Mouse (Mus musculus): ENCODE measurements around the gene Gm3642. TPM values are rescaled to one million over a fixed set of nuclear protein-coding genes. Genes with fewer than 3 reads are reported as not detected.
A peak's percentile ranks its signal among the peaks of the same experiment; 100 is the strongest.
"Not testable (repeated sequence)": the region's sequence is repeated elsewhere in the genome, so short reads cannot be mapped to it uniquely, and the experiment has no call there.

Gm3642 gene
- total RNA-seq (2021) = not detected
- long read RNA-seq, experiment 1 = 0 reads
- long read RNA-seq, experiment 2 = 0 reads

GRCm38 (mm10) chr14:6840211-6840610 is at the start of gene Gm3642:
TSS of gene Gm3642 (minus strand) at chr14:6840311.
- H3K27ac ChIP-seq; H3K4me3 ChIP-seq; intact Hi-C loops (cut with DNase I); DNase-seq (ENCODE audit: extremely low spot score in 1 of 2, low spot score in 2 of 2): not testable (repeated sequence)

- H3K27ac ChIP-seq; DNase-seq (ENCODE audit: extremely low spot score in 1 of 2, low spot score in 2 of 2); intact Hi-C loops (cut with DNase I): not testable (repeated sequence)
- H3K4me3 ChIP-seq = peak within 1 kb of the TSS; percentile 44
These were observed 49.5 kb upstream of the Gm3642 start, which contains the start of gene Gm3667 for GRCm38 (mm10) chr14:6889521-6890012. TSS of gene Gm3667 (minus strand) at chr14:6889962.

GRCm38 (mm10) chr14:6888811-6889210 is 48.7 kb upstream of the Gm3642 start:
- peak overlapping the region; percentile 44 for H3K4me3 ChIP-seq

DNA sequence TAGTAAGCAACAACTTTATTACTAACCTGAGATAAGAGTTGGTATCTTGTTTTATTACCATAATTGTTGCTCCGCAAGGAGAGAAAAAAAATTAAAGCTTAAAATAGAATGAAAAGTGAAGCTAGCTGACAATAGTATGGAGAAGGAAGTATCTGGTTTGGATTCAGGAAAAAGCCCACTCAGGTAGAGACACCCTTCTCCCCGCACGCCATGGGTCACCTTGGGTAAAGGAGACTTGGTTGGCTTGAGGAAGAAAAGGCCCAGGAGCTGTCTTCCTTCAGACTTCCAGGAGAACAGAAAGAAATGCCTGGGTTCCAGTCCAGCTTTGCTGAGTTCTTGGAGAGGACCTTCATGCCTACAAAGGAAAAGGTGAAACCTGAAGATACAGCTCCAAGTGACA is 16.8 kb downstream of the Gm3642 start:
- H3K27ac ChIP-seq; H3K4me3 ChIP-seq; DNase-seq (ENCODE audit: extremely low spot score in 1 of 2, low spot score in 2 of 2); intact Hi-C loops (cut with DNase I): not testable (repeated sequence)

More at GRCm38 (mm10) chr14:6888811-6889210, 48.7 kb upstream of the Gm3642 start:
- intact Hi-C loops (cut with DNase I); H3K27ac ChIP-seq: not testable (repeated sequence)
- peak; percentile 15 for DNase-seq (ENCODE audit: extremely low spot score in 1 of 2, low spot score in 2 of 2)

Other genes starting within 250 kb of the Gm3642 start
- under 1 TPM in 1 of 2 experiments, not detected in 1; 0.75 TPM for gene Gm3629, start 249.7 kb downstream of the Gm3642 start, total RNA-seq (2021)
- not detected for gene Gm3460, start 217.9 kb downstream of the Gm3642 start, total RNA-seq (2021)
- not detected for gene Gm10251, start 156.1 kb downstream of the Gm3642 start, total RNA-seq (2021)
- gene Gm8050, start 120.1 kb downstream of the Gm3642 start, total RNA-seq (2021) = not detected
- gene Gm3636, start 98.0 kb downstream of the Gm3642 start, total RNA-seq (2021) = 1 to 10 TPM; 1.9 to 2.0 TPM
- not detected for gene Gm8362, start 65.9 kb downstream of the Gm3642 start, total RNA-seq (2021)
- gene Gm3667, start 49.7 kb upstream of the Gm3642 start, total RNA-seq (2021) = 1 to 10 TPM; 1.4 TPM
- gene Gm6356, start 133.5 kb upstream of the Gm3642 start, total RNA-seq (2021) = not detected
- gene Gm10406, start 187.1 kb upstream of the Gm3642 start, total RNA-seq (2021) = under 1 TPM; 0.51 to 0.72 TPM
- gene Gm3685, start 204.7 kb upstream of the Gm3642 start, total RNA-seq (2021) = not detected